Mouse (Mus musculus): ENCODE measurements around the gene Methig1. TPM values are rescaled to one million over a fixed set of nuclear protein-coding genes. Genes with fewer than 3 reads are reported as not detected.
"Not testable (repeated sequence)": the region's sequence is repeated elsewhere in the genome, so short reads cannot be mapped to it uniquely, and the experiment has no call there.

The Methig1 gene
- polyA plus RNA-seq, 2 experiments: not detected

- Histone ChIP-seq H3K4me3 (replicated peaks; ENCODE audit: low read length) (no peak overlapping the region), H3K36me3 (ENCODE audit: control insufficient read depth, insufficient read depth, low read length) (no peaks in the 10 kb centered on the region), H3K9ac (ENCODE audit: low read depth, low read length, severe bottlenecking) (no peak overlapping the region), H3K4me2 (replicated peaks; ENCODE audit: low read depth, low read length, severe bottlenecking) (no peak overlapping the region), H3K27ac (replicated peaks; ENCODE audit: low read depth, low read length) (no peak overlapping the region), H3K9me3 (ENCODE audit: control insufficient read depth, low read length) (no peaks in the 10 kb centered on the region), H3K27me3 (ENCODE audit: control insufficient read depth, insufficient read depth, low read length) (no peaks in the 10 kb centered on the region), H3K4me1 (ENCODE audit: control insufficient read depth, insufficient read depth, low read length) (peaks cover 17% of the 10 kb centered on the region)
- no peak for DNase-seq (ENCODE audit: low spot score)
- WGBS: 53% methylated on average over 8 of the region's 8 CpGs
- no peak for TF ChIP-seq POLR2A (IDR thresholded peaks at IDR 0.05; ENCODE audit: borderline replicate concordance, extremely low read depth, insufficient read depth, insufficient read length)
- no peak for ATAC-seq (ENCODE audit: low FRiP score, low read depth)
Observed at GRCm38 (mm10) chr15:100419311-100419710, 66.4 kb downstream of the Methig1 start.

GRCm38 (mm10) chr15:100419901-100420745, 67.2 kb downstream of the Methig1 start:
- Histone ChIP-seq H3K9ac (ENCODE audit: low read depth, low read length, severe bottlenecking) (peak overlapping the region; percentile 1; the same call in 1 of the 2 replicates), H3K4me2 (replicated peaks; ENCODE audit: low read depth, low read length, severe bottlenecking) (no peak overlapping the region), H3K4me1 (ENCODE audit: control insufficient read depth, insufficient read depth, low read length) (peaks cover 18% of the 10 kb centered on the region), H3K27me3 (ENCODE audit: control insufficient read depth, insufficient read depth, low read length) (no peaks in the 10 kb centered on the region), H3K36me3 (ENCODE audit: control insufficient read depth, insufficient read depth, low read length) (no peaks in the 10 kb centered on the region), H3K27ac (replicated peaks; ENCODE audit: low read depth, low read length) (no peak overlapping the region), H3K9me3 (ENCODE audit: control insufficient read depth, low read length) (no peaks in the 10 kb centered on the region), H3K4me3 (replicated peaks; ENCODE audit: low read length) (no peak overlapping the region)
- ATAC-seq (ENCODE audit: low FRiP score, low read depth) (no peak), DNase-seq (ENCODE audit: low spot score) (no peak)
- 64% methylated on average over 9 of the region's 9 CpGs for WGBS
- TF ChIP-seq POLR2A (IDR thresholded peaks at IDR 0.05; ENCODE audit: borderline replicate concordance, extremely low read depth, insufficient read depth, insufficient read length): no peak

- TF ChIP-seq POLR2A (IDR thresholded peaks at IDR 0.05; ENCODE audit: borderline replicate concordance, extremely low read depth, insufficient read depth, insufficient read length): no peak
Observed at GRCm38 (mm10) chr15:100421059-100421757, 68.3 kb downstream of the Methig1 start.

GRCm38 (mm10) chr15:100421758-100422197, 68.8 kb downstream of the Methig1 start, which contains the start of gene Gm5475:
Gm5475 (plus strand) TSS chr15:100422147.
- Histone ChIP-seq H3K4me1 (ENCODE audit: control insufficient read depth, insufficient read depth, low read length) (peaks cover 18% of the 10 kb centered on the region), H3K9ac (ENCODE audit: low read depth, low read length, severe bottlenecking) (peak within 1 kb of the TSS; percentile 84), H3K4me2 (replicated peaks; ENCODE audit: low read depth, low read length, severe bottlenecking) (peak within 1 kb of the TSS; percentile 89), H3K4me3 (replicated peaks; ENCODE audit: low read length) (peak within 1 kb of the TSS; percentile 93)
- not testable (repeated sequence) for ATAC-seq (ENCODE audit: low FRiP score, low read depth); H3K36me3 ChIP-seq (ENCODE audit: control insufficient read depth, insufficient read depth, low read length); H3K27ac ChIP-seq (replicated peaks; ENCODE audit: low read depth, low read length); DNase-seq (ENCODE audit: low spot score); H3K27me3 ChIP-seq (ENCODE audit: control insufficient read depth, insufficient read depth, low read length); H3K9me3 ChIP-seq (ENCODE audit: control insufficient read depth, low read length)
- 13% methylated on average over 3 of the region's 3 CpGs for WGBS

More at GRCm38 (mm10) chr15:100421059-100421757, 68.3 kb downstream of the Methig1 start:
- Histone ChIP-seq H3K27ac (replicated peaks; ENCODE audit: low read depth, low read length) (no peak overlapping the region), H3K9me3 (ENCODE audit: control insufficient read depth, low read length) (no peaks in the 10 kb centered on the region), H3K9ac (ENCODE audit: low read depth, low read length, severe bottlenecking) (0 out of 2 replicates have a peak overlapping the region, but pooled peaks have one; percentile 17), H3K27me3 (ENCODE audit: control insufficient read depth, insufficient read depth, low read length) (no peaks in the 10 kb centered on the region), H3K4me2 (replicated peaks; ENCODE audit: low read depth, low read length, severe bottlenecking) (peak overlapping the region; percentile 89), H3K36me3 (ENCODE audit: control insufficient read depth, insufficient read depth, low read length) (no peaks in the 10 kb centered on the region), H3K4me1 (ENCODE audit: control insufficient read depth, insufficient read depth, low read length) (peaks cover 18% of the 10 kb centered on the region), H3K4me3 (replicated peaks; ENCODE audit: low read length) (peak overlapping the region; percentile 93; the same call in 1 of the 2 replicates)
- DNase-seq (ENCODE audit: low spot score): no peak
- ATAC-seq (ENCODE audit: low FRiP score, low read depth): no peak
- 29% methylated on average over 8 of the region's 8 CpGs for WGBS

GRCm38 (mm10) chr15:100422476-100422875, 69.5 kb downstream of the Methig1 start:
- Histone ChIP-seq H3K27me3 (ENCODE audit: control insufficient read depth, insufficient read depth, low read length) (no peaks in the 10 kb centered on the region), H3K36me3 (ENCODE audit: control insufficient read depth, insufficient read depth, low read length) (no peaks in the 10 kb centered on the region), H3K9me3 (ENCODE audit: control insufficient read depth, low read length) (no peaks in the 10 kb centered on the region), H3K4me3 (replicated peaks; ENCODE audit: low read length) (peak overlapping the region; percentile 93), H3K9ac (ENCODE audit: low read depth, low read length, severe bottlenecking) (peak overlapping the region; percentile 84), H3K4me2 (replicated peaks; ENCODE audit: low read depth, low read length, severe bottlenecking) (peak overlapping the region; percentile 89), H3K27ac (replicated peaks; ENCODE audit: low read depth, low read length) (no peak overlapping the region), H3K4me1 (ENCODE audit: control insufficient read depth, insufficient read depth, low read length) (peaks cover 18% of the 10 kb centered on the region)
- no peak for TF ChIP-seq POLR2A (IDR thresholded peaks at IDR 0.05; ENCODE audit: borderline replicate concordance, extremely low read depth, insufficient read depth, insufficient read length)
- WGBS: under 1% methylated on average over 28 of the region's 44 CpGs
- DNase-seq (ENCODE audit: low spot score) (no peak), ATAC-seq (ENCODE audit: low FRiP score, low read depth) (peak; percentile 38; the same call in 1 of the 2 replicates)

Data from limb, embryonic 14.5 days (tissue).